Mouse (Mus musculus): ENCODE results near the gene Ctcfl.

Ctcfl gene

DNA sequence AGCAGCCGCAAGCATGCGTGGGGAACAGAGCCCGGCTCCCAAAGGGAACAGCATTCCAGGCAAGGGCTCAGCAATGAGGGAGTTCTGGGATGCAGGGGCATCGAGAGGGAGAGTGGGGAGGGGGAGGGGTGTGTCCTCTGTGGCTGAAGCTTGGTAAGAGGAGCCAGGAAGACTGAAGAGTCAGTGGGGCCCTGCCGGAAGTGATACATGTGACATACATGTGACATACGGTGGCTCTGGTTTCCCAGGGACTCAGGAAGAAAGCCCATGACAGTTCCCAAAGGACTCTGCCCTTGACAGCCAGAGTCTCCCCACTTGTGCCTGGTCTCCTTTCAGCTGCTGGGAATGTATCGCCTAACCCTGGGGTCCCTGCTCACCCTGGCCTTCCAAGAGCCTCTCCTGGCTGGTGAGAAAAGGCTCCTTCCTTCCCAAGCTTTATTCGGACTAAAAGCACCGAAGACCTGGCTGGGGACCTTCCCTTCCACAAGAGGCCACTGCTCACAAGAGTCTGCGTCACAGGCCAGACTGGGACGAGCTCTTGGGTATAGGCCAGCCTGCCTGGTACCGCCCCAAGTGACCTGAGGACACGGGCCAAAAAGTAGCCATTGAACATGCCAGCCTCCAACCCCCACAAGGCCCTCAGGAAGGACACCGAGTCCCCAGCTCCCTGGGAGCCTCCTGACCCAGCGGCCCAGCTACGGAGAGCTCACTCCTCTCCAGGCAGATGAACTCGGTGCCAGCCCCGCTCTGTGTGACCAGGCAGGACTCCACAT, 74.9 kb downstream of the Ctcfl start:
- DNase-seq: no peak

Data from retina, postnatal 1 day (tissue).